Mouse (Mus musculus): Measurements from ENCODE around the gene Dnaaf2. TPM values are rescaled to one million over a fixed set of nuclear protein-coding genes. Genes with fewer than 3 reads are reported as not detected.
"Not testable (repeated sequence)": the region's sequence is repeated elsewhere in the genome, so short reads cannot be mapped to it uniquely, and the experiment has no call there.

Gene Dnaaf2
- polyA plus RNA-seq, 1 experiment from 2014 or later, result 7.3 TPM

DNA sequence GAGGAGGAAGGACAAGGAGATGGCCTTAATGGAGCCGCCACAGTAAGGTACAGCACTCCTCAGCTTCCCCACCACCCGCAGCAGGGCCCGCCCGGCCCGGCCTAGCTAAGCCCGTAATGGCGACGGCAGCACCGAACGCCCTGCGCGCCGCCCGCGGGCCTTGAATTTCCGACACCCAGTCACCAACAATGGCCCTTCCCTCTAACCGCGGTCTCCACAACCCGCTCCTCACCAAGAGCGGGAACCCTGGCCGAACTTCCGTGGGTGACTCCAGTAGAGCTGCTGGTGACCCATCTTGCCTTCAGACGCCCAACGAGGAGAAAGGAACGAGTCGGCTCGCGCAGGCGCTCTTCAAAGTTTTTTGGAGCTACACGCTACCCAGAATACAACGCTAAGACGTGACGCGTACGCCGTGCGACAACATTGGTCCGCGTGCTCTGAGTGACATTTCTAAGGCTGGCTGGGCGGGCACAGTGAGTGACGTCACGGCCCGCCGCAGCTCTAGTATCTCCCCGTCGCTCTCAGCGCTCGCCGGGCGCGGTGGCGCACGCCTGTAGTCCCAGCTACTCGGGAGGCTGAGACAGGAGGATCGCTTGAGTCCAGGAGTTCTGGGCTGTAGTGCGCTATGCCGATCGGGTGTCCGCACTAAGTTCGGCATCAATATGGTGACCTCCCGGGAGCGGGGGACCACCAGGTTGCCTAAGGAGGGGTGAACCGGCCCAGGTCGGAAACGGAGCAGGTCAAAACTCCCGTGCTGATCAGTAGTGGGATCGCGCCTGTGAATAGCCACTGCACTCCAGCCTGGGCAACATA, 39.3 kb downstream of the Dnaaf2 start, which contains the start of gene Rps29:
TSS of gene Rps29 (minus strand) at position 422 of the 813 bp plus-strand sequence.
- H3K27me3 ChIP-seq (replicated peaks; ENCODE audit: control insufficient read depth, insufficient read depth, low read length); H3K4me1 ChIP-seq (ENCODE audit: control insufficient read depth, insufficient read depth, low read length); H3K9me3 ChIP-seq (ENCODE audit: control insufficient read depth, low read length): not testable (repeated sequence)
- Histone ChIP-seq H3K4me3 (ENCODE audit: low read length) (peak within 1 kb of the TSS; percentile 57), H3K4me2 (ENCODE audit: low read depth, low read length) (peak within 1 kb of the TSS; percentile 65), H3K36me3 (ENCODE audit: control insufficient read depth, insufficient read depth, low read length) (peaks cover 10% of the 10 kb centered on the region), H3K9ac (ENCODE audit: low read depth, low read length) (peak within 1 kb of the TSS; percentile 87), H3K27ac (ENCODE audit: low read length) (peak within 1 kb of the TSS; percentile 79)
- under 1% methylated on average over 56 of the region's 68 CpGs for WGBS
- ATAC-seq, result peak; percentile 98

GRCm38 (mm10) chr12:69158366-69158764, 39.9 kb downstream of the Dnaaf2 start:
- Histone ChIP-seq H3K4me3 (ENCODE audit: low read length) (peak overlapping the region; percentile 57), H3K36me3 (ENCODE audit: control insufficient read depth, insufficient read depth, low read length) (peaks cover 10% of the 10 kb centered on the region), H3K27me3 (replicated peaks; ENCODE audit: control insufficient read depth, insufficient read depth, low read length) (no peaks in the 10 kb centered on the region), H3K9ac (ENCODE audit: low read depth, low read length) (peak overlapping the region; percentile 87), H3K4me2 (ENCODE audit: low read depth, low read length) (peak overlapping the region; percentile 65), H3K4me1 (ENCODE audit: control insufficient read depth, insufficient read depth, low read length) (no peaks in the 10 kb centered on the region; the same call in 1 of the 2 replicates), H3K27ac (ENCODE audit: low read length) (peak overlapping the region; percentile 79), H3K9me3 (ENCODE audit: control insufficient read depth, low read length) (no peaks in the 10 kb centered on the region)
- under 1% methylated on average over 19 of the region's 19 CpGs for WGBS
- no peak for ATAC-seq

- H3K4me2 ChIP-seq (ENCODE audit: low read depth, low read length), result no peak overlapping the region
- H3K4me1 ChIP-seq (ENCODE audit: control insufficient read depth, insufficient read depth, low read length), result no peaks in the 10 kb centered on the region; the same call in 1 of the 2 replicates
- H3K9ac ChIP-seq (ENCODE audit: low read depth, low read length), result no peak overlapping the region
- H3K4me3 ChIP-seq (ENCODE audit: low read length), result no peak overlapping the region
- 0 out of 2 replicates have a peak overlapping the region, but pooled peaks have one; percentile 19 for H3K27ac ChIP-seq (ENCODE audit: low read length)
- no peaks in the 10 kb centered on the region for H3K9me3 ChIP-seq (ENCODE audit: control insufficient read depth, low read length)
- no peaks in the 10 kb centered on the region for H3K27me3 ChIP-seq (replicated peaks; ENCODE audit: control insufficient read depth, insufficient read depth, low read length)
- WGBS, result 97% methylated on average over 2 of the region's 2 CpGs
- peaks cover 10% of the 10 kb centered on the region for H3K36me3 ChIP-seq (ENCODE audit: control insufficient read depth, insufficient read depth, low read length)
- no peak for ATAC-seq
Observed at GRCm38 (mm10) chr12:69157107-69157506, 41.1 kb downstream of the Dnaaf2 start.

DNA sequence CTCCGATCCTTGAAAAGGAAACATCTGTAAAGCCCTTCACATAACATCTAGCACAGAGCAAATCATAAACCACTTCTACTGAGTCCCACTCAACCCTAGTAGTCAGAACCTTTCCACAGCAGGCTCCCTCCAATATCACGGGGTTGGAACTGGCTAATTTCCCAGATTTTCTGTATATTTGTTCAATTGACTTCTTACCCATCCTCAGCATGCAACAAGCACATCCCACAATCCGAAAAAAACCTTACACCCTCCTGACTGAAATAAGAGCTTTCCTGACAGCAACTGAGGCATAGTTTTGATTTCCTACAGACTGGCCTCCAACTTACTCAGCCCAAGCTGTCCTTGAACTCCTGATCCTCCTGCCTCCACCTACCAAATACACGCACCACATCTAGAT, 41.8 kb downstream of the Dnaaf2 start:
- Histone ChIP-seq H3K9me3 (ENCODE audit: control insufficient read depth, low read length) (no peaks in the 10 kb centered on the region), H3K36me3 (ENCODE audit: control insufficient read depth, insufficient read depth, low read length) (peaks cover 10% of the 10 kb centered on the region), H3K27ac (ENCODE audit: low read length) (no peak overlapping the region), H3K4me2 (ENCODE audit: low read depth, low read length) (no peak overlapping the region), H3K9ac (ENCODE audit: low read depth, low read length) (no peak overlapping the region), H3K4me3 (ENCODE audit: low read length) (no peak overlapping the region), H3K4me1 (ENCODE audit: control insufficient read depth, insufficient read depth, low read length) (no peaks in the 10 kb centered on the region; the same call in 1 of the 2 replicates), H3K27me3 (replicated peaks; ENCODE audit: control insufficient read depth, insufficient read depth, low read length) (no peaks in the 10 kb centered on the region)
- 74% methylated on average over 4 of the region's 4 CpGs for WGBS
- ATAC-seq, result no peak

GRCm38 (mm10) chr12:69155923-69156322, 42.3 kb downstream of the Dnaaf2 start:
- Histone ChIP-seq H3K4me1 (ENCODE audit: control insufficient read depth, insufficient read depth, low read length) (no peaks in the 10 kb centered on the region; the same call in 1 of the 2 replicates), H3K36me3 (ENCODE audit: control insufficient read depth, insufficient read depth, low read length) (peaks cover 10% of the 10 kb centered on the region), H3K27ac (ENCODE audit: low read length) (no peak overlapping the region), H3K9ac (ENCODE audit: low read depth, low read length) (no peak overlapping the region), H3K4me3 (ENCODE audit: low read length) (no peak overlapping the region), H3K9me3 (ENCODE audit: control insufficient read depth, low read length) (no peaks in the 10 kb centered on the region), H3K4me2 (ENCODE audit: low read depth, low read length) (no peak overlapping the region), H3K27me3 (replicated peaks; ENCODE audit: control insufficient read depth, insufficient read depth, low read length) (no peaks in the 10 kb centered on the region)
- WGBS, result 70% methylated on average over 2 of the region's 2 CpGs
- no peak for ATAC-seq

GRCm38 (mm10) chr12:69150049-69150448, 48.2 kb downstream of the Dnaaf2 start:
- WGBS, result 56% methylated on average over 13 of the region's 13 CpGs
- Histone ChIP-seq H3K4me3 (ENCODE audit: low read length) (no peak overlapping the region), H3K4me1 (ENCODE audit: control insufficient read depth, insufficient read depth, low read length) (no peaks in the 10 kb centered on the region), H3K9me3 (ENCODE audit: control insufficient read depth, low read length) (no peaks in the 10 kb centered on the region), H3K9ac (ENCODE audit: low read depth, low read length) (no peak overlapping the region), H3K36me3 (ENCODE audit: control insufficient read depth, insufficient read depth, low read length) (no peaks in the 10 kb centered on the region), H3K27me3 (replicated peaks; ENCODE audit: control insufficient read depth, insufficient read depth, low read length) (no peaks in the 10 kb centered on the region), H3K4me2 (ENCODE audit: low read depth, low read length) (no peak overlapping the region), H3K27ac (ENCODE audit: low read length) (no peak overlapping the region)
- no peak for ATAC-seq

GRCm38 (mm10) chr12:69147166-69147735, 51.0 kb downstream of the Dnaaf2 start:
- WGBS, result 93% methylated on average over 5 of the region's 5 CpGs
- Histone ChIP-seq H3K27ac (ENCODE audit: low read length) (no peak overlapping the region), H3K4me3 (ENCODE audit: low read length) (no peak overlapping the region), H3K36me3 (ENCODE audit: control insufficient read depth, insufficient read depth, low read length) (no peaks in the 10 kb centered on the region), H3K4me2 (ENCODE audit: low read depth, low read length) (no peak overlapping the region), H3K4me1 (ENCODE audit: control insufficient read depth, insufficient read depth, low read length) (no peaks in the 10 kb centered on the region), H3K27me3 (replicated peaks; ENCODE audit: control insufficient read depth, insufficient read depth, low read length) (no peaks in the 10 kb centered on the region), H3K9ac (ENCODE audit: low read depth, low read length) (no peak overlapping the region), H3K9me3 (ENCODE audit: control insufficient read depth, low read length) (no peaks in the 10 kb centered on the region)
- ATAC-seq, result no peak

GRCm38 (mm10) chr12:69143460-69143859, 54.8 kb downstream of the Dnaaf2 start:
- Histone ChIP-seq H3K4me3 (ENCODE audit: low read length) (no peak overlapping the region), H3K9me3 (ENCODE audit: control insufficient read depth, low read length) (no peaks in the 10 kb centered on the region), H3K27ac (ENCODE audit: low read length) (no peak overlapping the region), H3K36me3 (ENCODE audit: control insufficient read depth, insufficient read depth, low read length) (no peaks in the 10 kb centered on the region), H3K9ac (ENCODE audit: low read depth, low read length) (no peak overlapping the region), H3K4me1 (ENCODE audit: control insufficient read depth, insufficient read depth, low read length) (no peaks in the 10 kb centered on the region), H3K4me2 (ENCODE audit: low read depth, low read length) (no peak overlapping the region), H3K27me3 (replicated peaks; ENCODE audit: control insufficient read depth, insufficient read depth, low read length) (no peaks in the 10 kb centered on the region)
- ATAC-seq, result no peak
- WGBS, result 82% methylated on average over 6 of the region's 6 CpGs

DNA sequence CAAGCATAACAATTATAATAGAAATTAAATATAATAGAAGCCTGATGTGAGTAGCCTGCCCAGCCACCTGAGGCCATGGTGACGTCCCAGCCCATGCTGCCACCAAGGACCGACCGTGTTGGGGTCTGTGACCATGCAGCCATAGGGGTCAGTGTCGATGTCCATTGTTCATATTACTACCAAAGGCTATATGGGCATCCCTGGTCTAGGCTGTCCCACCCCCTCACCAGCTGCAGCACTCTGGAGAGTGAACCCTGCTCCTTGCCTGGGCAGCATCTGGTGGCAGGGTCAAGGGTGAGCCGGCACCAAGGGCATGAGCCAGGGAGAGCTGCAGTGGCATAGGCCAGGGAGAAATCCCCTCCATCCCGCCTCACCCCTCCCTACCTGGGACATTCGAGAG, 58.4 kb downstream of the Dnaaf2 start:
- no peaks in the 10 kb centered on the region for H3K4me1 ChIP-seq (ENCODE audit: control insufficient read depth, insufficient read depth, low read length)
- ATAC-seq, result no peak
- no peak overlapping the region for H3K27ac ChIP-seq (ENCODE audit: low read length)
- no peak overlapping the region for H3K4me3 ChIP-seq (ENCODE audit: low read length)
- H3K4me2 ChIP-seq (ENCODE audit: low read depth, low read length), result no peak overlapping the region
- no peak overlapping the region for H3K9ac ChIP-seq (ENCODE audit: low read depth, low read length)
- no peaks in the 10 kb centered on the region for H3K27me3 ChIP-seq (replicated peaks; ENCODE audit: control insufficient read depth, insufficient read depth, low read length)
- H3K36me3 ChIP-seq (ENCODE audit: control insufficient read depth, insufficient read depth, low read length), result no peaks in the 10 kb centered on the region
- no peaks in the 10 kb centered on the region for H3K9me3 ChIP-seq (ENCODE audit: control insufficient read depth, low read length)
- WGBS, result 89% methylated on average over 7 of the region's 7 CpGs
